Mouse (Mus musculus) ES-E14 (cell line): ENCODE measurements around the gene Ttc17. TPM values are rescaled to one million over a fixed set of nuclear protein-coding genes. Genes with fewer than 3 reads are reported as not detected.

Experiments used
- DNase-seq: peaks from one replicate; pipeline ENCODE4 v3.0.0-alpha.2; 2013; ENCODE audit warnings: low read depth, low spot score
- H3K27ac ChIP-seq: 2 replicates; pipeline ENCODE4 v1.5.1; 2012; ENCODE audit warnings: low read depth, mild to moderate bottlenecking, low read length, moderate library complexity, mixed read lengths; ENCODE audit not compliant: poor library complexity, insufficient read depth, severe bottlenecking
- H3K36me3 ChIP-seq: 2 replicates; pipeline ENCODE4 v1.6.1; 2012; ENCODE audit warnings: mild to moderate bottlenecking, low read length, moderate library complexity, mixed read lengths; ENCODE audit not compliant: control insufficient read depth, poor library complexity, insufficient read depth, severe bottlenecking
- H3K4me1 ChIP-seq, 2 experiments: fragments of 150-350 bp in 1 of 2; sonication (generic) in 1 of 2; 2 replicates each; pipeline ENCODE4 v1.6.1; 2012; ENCODE audit warnings: low read length in 2 of 2, mild to moderate bottlenecking in 1 of 2, mixed read lengths in 1 of 2; ENCODE audit not compliant: control insufficient read depth in 2 of 2, insufficient read depth in 2 of 2, poor library complexity in 1 of 2
- H3K4me3 ChIP-seq, 2 experiments: fragments of 150-350 bp in 1 of 2; sonication (generic) in 1 of 2; 2 replicates each; pipeline ENCODE4 v1.5.1; 2012; ENCODE audit warnings: low read length in 2 of 2, low read depth in 1 of 2, mild to moderate bottlenecking in 1 of 2, mixed read lengths in 1 of 2; ENCODE audit not compliant: insufficient read depth in 1 of 2, poor library complexity in 1 of 2, severe bottlenecking in 1 of 2
- H3K9ac ChIP-seq: 2 replicates; pipeline ENCODE4 v1.6.1; 2012; ENCODE audit warnings: low read depth, mild to moderate bottlenecking, low read length, mixed read lengths; ENCODE audit not compliant: poor library complexity, insufficient read depth, severe bottlenecking
- H3K9me3 ChIP-seq: fragments of 150-350 bp; sonication (generic); 2 replicates; pipeline ENCODE4 v1.6.1; 2012; ENCODE audit warnings: low read depth, mild to moderate bottlenecking, low read length; ENCODE audit not compliant: control insufficient read depth, insufficient read depth
- CHD2 ChIP-seq: IDR thresholded peaks from 2 replicates; pipeline ENCODE4 v1.6.1; 2014; ENCODE audit warnings: mild to moderate bottlenecking, low read depth, low read length, inconsistent platforms
- HCFC1 ChIP-seq: IDR thresholded peaks from 2 replicates; pipeline ENCODE4 v1.6.1; 2012; ENCODE audit warnings: low read length, inconsistent platforms, borderline replicate concordance; ENCODE audit not compliant: insufficient read depth
- MAFK ChIP-seq: IDR thresholded peaks from 2 replicates; pipeline ENCODE4 v1.6.1; 2014; ENCODE audit warnings: mild to moderate bottlenecking, low read depth, low read length, inconsistent platforms; ENCODE audit not compliant: insufficient read depth
- ZC3H11A ChIP-seq: IDR thresholded peaks from 2 replicates; pipeline ENCODE4 v1.6.1; 2012; ENCODE audit warnings: low read depth, mild to moderate bottlenecking, inconsistent platforms, low read length, borderline replicate concordance
- ZNF384 ChIP-seq: IDR thresholded peaks from 2 replicates; pipeline ENCODE4 v1.6.1; 2012; ENCODE audit warnings: low read depth, low read length, inconsistent platforms
- in situ Hi-C, 2 experiments: fragments of 600-800 bp; cut with MboI; formaldehyde crosslinking; loops; one replicate each; pipeline ENCODE4 v1.15.1; 2025; ENCODE audit warnings: low sequenced_read_pairs in 2 of 2, inconsistent platforms in 1 of 2; ENCODE audit not compliant: unreplicated experiment in 2 of 2
- total RNA-seq: library from RNA; depleted of rRNA; stranded (reverse); fragments of 300-350 nt; gene quantifications from 2 replicates; pipeline ENCODE4 v1.2.3, GENCODE M21; 2012

Ttc17 gene
- total RNA-seq, 1 experiment: 13.0 TPM

DNA sequence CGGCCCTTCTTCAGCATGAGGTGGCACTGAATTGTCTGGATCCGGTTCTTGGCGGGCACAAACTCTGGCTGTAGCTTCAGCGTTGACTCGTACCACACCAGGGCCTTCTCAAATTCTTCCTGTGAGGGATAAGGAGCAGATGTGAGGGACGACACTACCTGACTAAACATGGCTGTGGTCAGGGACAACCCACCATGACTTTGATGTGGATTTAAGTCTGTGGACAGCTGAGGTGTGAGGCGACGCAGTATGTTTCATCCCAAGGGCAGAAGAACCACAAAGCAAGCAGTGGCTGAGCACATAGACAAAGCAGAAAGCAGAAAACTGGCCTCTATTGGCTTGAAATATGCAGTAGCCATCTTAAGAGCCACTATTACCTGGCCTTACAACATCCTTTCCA, 104.7 kb downstream of the Ttc17 start:
- Histone ChIP-seq H3K9me3 (no peaks in the 10 kb centered on the region), H3K27ac (no peak overlapping the region), H3K4me1 (no peaks in the 10 kb centered on the region), H3K4me3 (no peak overlapping the region), H3K9ac (no peak overlapping the region), H3K36me3 (peaks cover 5% of the 10 kb centered on the region; the same call in 1 of the 2 replicates)
- no peak for DNase-seq
- TF ChIP-seq ZNF384: no peak
- TF ChIP-seq ZC3H11A: no peak
- TF ChIP-seq HCFC1: no peak
- no peak for TF ChIP-seq CHD2
- TF ChIP-seq MAFK: no peak
- in situ Hi-C loops: no loop called here

DNA sequence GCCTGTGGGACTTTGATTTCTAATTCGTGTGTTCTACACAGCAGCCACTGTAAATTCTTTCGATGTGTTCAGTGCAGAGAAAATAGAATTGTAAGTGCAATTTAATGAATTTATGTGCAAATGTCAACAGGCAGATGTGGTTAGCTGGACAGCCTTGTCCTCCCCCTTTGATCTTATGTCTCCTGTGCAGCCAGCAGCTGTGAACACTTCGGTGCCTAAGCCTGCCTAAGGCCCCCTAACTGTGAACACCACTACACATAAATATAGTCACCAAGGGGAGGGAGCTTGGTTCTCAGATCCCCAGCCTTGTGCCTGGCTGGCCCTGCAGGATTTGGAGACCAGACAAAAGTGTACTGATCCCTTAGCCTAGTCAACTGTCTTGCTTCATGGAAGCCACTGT, 109.0 kb downstream of the Ttc17 start:
- no peak overlapping the region for H3K9ac ChIP-seq
- H3K9me3 ChIP-seq: no peaks in the 10 kb centered on the region
- no peaks in the 10 kb centered on the region for H3K4me1 ChIP-seq
- peaks cover 2% of the 10 kb centered on the region; the same call in 1 of the 2 replicates for H3K36me3 ChIP-seq
- TF ChIP-seq CHD2: no peak
- TF ChIP-seq ZC3H11A: no peak
- TF ChIP-seq ZNF384: no peak
- no peak for TF ChIP-seq MAFK
- TF ChIP-seq HCFC1: no peak
- in situ Hi-C loops: no loop called here
- no peak overlapping the region for H3K27ac ChIP-seq
- H3K4me3 ChIP-seq: no peak overlapping the region
- no peak for DNase-seq

DNA sequence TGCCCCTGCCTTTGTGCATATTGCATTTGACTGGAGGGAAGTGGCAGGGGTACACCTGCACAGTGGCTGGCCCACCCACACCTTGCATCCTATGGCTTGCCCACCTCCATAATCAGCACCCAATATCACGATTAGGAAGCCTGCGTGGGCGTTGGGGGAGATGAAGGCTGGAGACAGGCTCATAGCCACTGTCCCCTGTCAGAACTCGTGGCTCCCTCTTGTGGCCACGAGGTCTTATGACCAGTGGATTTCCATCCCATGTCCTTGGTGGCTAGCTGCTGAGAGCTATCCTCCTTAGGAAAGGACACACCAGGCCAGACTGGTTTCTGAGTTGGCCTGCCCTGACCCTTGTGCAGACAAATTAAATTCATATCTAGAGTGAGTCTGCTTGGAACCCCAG, 116.0 kb downstream of the Ttc17 start:
- in situ Hi-C loops: no loop called here
- H3K4me3 ChIP-seq: no peak overlapping the region
- no peak overlapping the region for H3K27ac ChIP-seq

DNA sequence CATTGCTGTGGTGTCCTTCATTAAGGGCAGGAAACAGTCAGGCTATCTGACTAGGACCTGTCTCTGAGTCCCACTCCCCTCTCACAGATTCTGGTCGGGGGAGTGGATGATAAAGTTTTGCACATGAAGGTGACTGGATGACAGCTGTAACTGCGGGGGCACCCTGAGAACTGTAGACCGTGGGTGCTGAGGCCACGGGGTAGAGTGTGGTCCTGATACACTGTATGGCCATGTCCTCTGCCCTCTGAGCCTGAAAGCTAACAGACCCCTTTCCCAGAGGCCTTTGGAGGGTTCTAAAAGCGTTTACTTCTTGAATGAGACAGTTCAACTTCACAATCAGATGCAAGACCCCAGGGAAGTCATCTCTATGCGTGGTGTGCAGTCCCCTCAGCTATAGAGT, 116.8 kb downstream of the Ttc17 start:
- no peak overlapping the region for H3K9ac ChIP-seq
- no peaks in the 10 kb centered on the region for H3K9me3 ChIP-seq
- DNase-seq: no peak
- TF ChIP-seq ZNF384 (no peak), MAFK (no peak), ZC3H11A (no peak), HCFC1 (no peak), CHD2 (no peak)
- H3K4me3 ChIP-seq: no peak overlapping the region
- H3K4me1 ChIP-seq: no peaks in the 10 kb centered on the region
- in situ Hi-C loops: no loop called here
- H3K27ac ChIP-seq: no peak overlapping the region
- no peaks in the 10 kb centered on the region for H3K36me3 ChIP-seq

More for the DNA sequence above, 116.0 kb downstream of the Ttc17 start:
- peak; percentile 31 for DNase-seq
- Histone ChIP-seq H3K36me3 (no peaks in the 10 kb centered on the region), H3K9ac (no peak overlapping the region), H3K4me1 (no peaks in the 10 kb centered on the region), H3K9me3 (no peaks in the 10 kb centered on the region)
- TF ChIP-seq CHD2 (no peak), ZC3H11A (peak; percentile 58; the same call in 1 of the 2 replicates), HCFC1 (no peak), MAFK (no peak), ZNF384 (no peak)

DNA sequence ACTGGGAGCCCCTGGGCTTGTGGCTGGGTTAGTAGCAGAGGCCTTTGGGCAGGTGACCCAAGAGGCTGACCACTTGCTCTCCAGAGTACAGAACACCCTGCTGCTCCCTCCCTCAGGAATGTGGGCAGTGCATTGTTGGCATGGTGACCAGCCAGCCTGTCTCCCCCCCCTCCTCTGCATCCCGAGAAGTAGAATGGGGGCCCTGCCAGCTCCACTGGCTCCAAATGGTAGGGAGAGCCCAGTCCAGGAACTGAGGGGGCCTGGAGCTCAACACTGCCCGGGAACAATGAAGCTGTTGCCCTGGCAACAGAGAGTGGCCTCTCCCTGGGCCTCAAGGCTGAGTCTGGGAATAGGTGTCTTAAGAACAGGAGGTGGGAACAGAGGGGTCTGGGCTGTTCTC, 117.3 kb downstream of the Ttc17 start:
- DNase-seq: no peak
- in situ Hi-C loops: no loop called here
- TF ChIP-seq CHD2 (no peak), ZC3H11A (no peak), MAFK (no peak), HCFC1 (no peak), ZNF384 (no peak)
- H3K4me1 ChIP-seq: no peaks in the 10 kb centered on the region
- H3K9ac ChIP-seq: no peak overlapping the region
- no peaks in the 10 kb centered on the region for H3K36me3 ChIP-seq
- no peak overlapping the region for H3K4me3 ChIP-seq
- H3K9me3 ChIP-seq: no peaks in the 10 kb centered on the region
- H3K27ac ChIP-seq: no peak overlapping the region
